26 mouse cellular contexts compared by ENCODE assay signal in genomic region chr5:31749401-31749800, GRCm38 (mm10).
"Had no signal": no experiment of that assay in that cellular context is flagged by ENCODE, and none has a peak within 500 bp of the region (broad histone marks: within the 10 kb centered on the region; RNA-seq: fewer than 3 reads in every experiment).

No protein-coding gene starts in this region.

- DNase-seq: cerebellum, adult 8-10 months; cerebellum, adult 9-10 months; cerebellum, adult 9-11 months; cerebellum, postnatal 10 days; cerebellum, postnatal 14 days; cerebellum, postnatal 25 days; cerebellum, postnatal 36 days; embryo, embryonic 11 days; forebrain, postnatal 0 days; gastrocnemius, adult 2 months; gastrocnemius, postnatal 10 days; gastrocnemius, postnatal 14 days; gastrocnemius, postnatal 25 days; gastrocnemius, postnatal 36 days; heart, adult 11 months; heart, adult 18-20 months; heart, adult 2 months had no signal

- H3K4me1 ChIP-seq: embryonic facial prominence, embryonic 12.5 days had no signal

- H3K27ac ChIP-seq: embryonic facial prominence, embryonic 10.5 days; embryonic facial prominence, embryonic 12.5 days; embryonic facial prominence, embryonic 13.5 days; embryonic facial prominence, embryonic 15.5 days; forebrain, embryonic 10.5 days; forebrain, embryonic 12.5 days; forebrain, embryonic 13.5 days; forebrain, embryonic 15.5 days; gastrocnemius, adult 2 months; heart, adult 2 months had no signal

- H3K4me3 ChIP-seq: embryonic facial prominence, embryonic 10.5 days; embryonic facial prominence, embryonic 12.5 days; embryonic facial prominence, embryonic 13.5 days; embryonic facial prominence, embryonic 15.5 days; erythroblast, embryonic 14.5 days; forebrain, embryonic 10.5 days; forebrain, embryonic 12.5 days; forebrain, embryonic 13.5 days; forebrain, embryonic 15.5 days; gastrocnemius, adult 2 months; heart, adult 2 months had no signal

- H3K9me3 ChIP-seq: embryonic facial prominence, embryonic 10.5 days; embryonic facial prominence, embryonic 12.5 days; embryonic facial prominence, embryonic 13.5 days; embryonic facial prominence, embryonic 15.5 days; forebrain, embryonic 10.5 days; forebrain, embryonic 12.5 days; forebrain, embryonic 13.5 days; forebrain, embryonic 15.5 days had no signal

- H3K36me3 ChIP-seq: embryonic facial prominence, embryonic 10.5 days; embryonic facial prominence, embryonic 12.5 days; embryonic facial prominence, embryonic 13.5 days; embryonic facial prominence, embryonic 15.5 days; forebrain, embryonic 10.5 days; forebrain, embryonic 12.5 days; forebrain, embryonic 15.5 days had no signal

- H3K9ac ChIP-seq: embryonic facial prominence, embryonic 12.5 days; embryonic facial prominence, embryonic 13.5 days; embryonic facial prominence, embryonic 15.5 days; forebrain, embryonic 12.5 days; forebrain, embryonic 13.5 days; forebrain, embryonic 15.5 days; forebrain, postnatal 0 days had no signal

- H3K27me3 ChIP-seq: embryonic facial prominence, embryonic 12.5 days; embryonic facial prominence, embryonic 13.5 days; embryonic facial prominence, embryonic 15.5 days; forebrain, embryonic 12.5 days; forebrain, embryonic 13.5 days; forebrain, embryonic 15.5 days had no signal
